Mouse (Mus musculus): Measurements from ENCODE around the gene Fosl1. TPM values are rescaled to one million over a fixed set of nuclear protein-coding genes. Genes with fewer than 3 reads are reported as not detected.
A peak's percentile ranks its signal among the peaks of the same experiment; 100 is the strongest.

Fosl1 gene
- polyA plus RNA-seq, 1 experiment, result 15.4 TPM

GRCm38 (mm10) chr19:5465037-5465436, 17.7 kb downstream of the Fosl1 start:
- Histone ChIP-seq H3K79me2 (ENCODE audit: control insufficient read depth, insufficient read depth) (peaks cover 16% of the 10 kb centered on the region), H3K4me3 (no peak overlapping the region), H3ac (ENCODE audit: control insufficient read depth, insufficient read length) (no peak overlapping the region), H3K27me3 (ENCODE audit: control insufficient read depth, insufficient read depth, insufficient read length) (no peaks in the 10 kb centered on the region), H3K36me3 (ENCODE audit: control insufficient read depth, insufficient read depth) (peaks cover 24% of the 10 kb centered on the region), H3K4me2 (ENCODE audit: low read depth) (no peak overlapping the region)
- TF ChIP-seq MAX (IDR thresholded peaks at IDR 0.05; ENCODE audit: low read depth), result no peak
- TF ChIP-seq TCF12 (IDR thresholded peaks at IDR 0.05; ENCODE audit: insufficient read depth, poor library complexity, severe bottlenecking), result no peak
- TF ChIP-seq USF1 (IDR thresholded peaks at IDR 0.05; ENCODE audit: low read depth), result no peak
- TF ChIP-seq CEBPB (IDR thresholded peaks at IDR 0.05; ENCODE audit: insufficient read depth, poor library complexity, severe bottlenecking), result no peak

GRCm38 (mm10) chr19:5466916-5467500, 19.7 kb downstream of the Fosl1 start:
- Histone ChIP-seq H3K4me2 (ENCODE audit: low read depth) (no peak overlapping the region), H3K27me3 (ENCODE audit: control insufficient read depth, insufficient read depth, insufficient read length) (no peaks in the 10 kb centered on the region), H3K79me2 (ENCODE audit: control insufficient read depth, insufficient read depth) (peaks cover under 1% of the 10 kb centered on the region), H3ac (ENCODE audit: control insufficient read depth, insufficient read length) (no peak overlapping the region), H3K36me3 (ENCODE audit: control insufficient read depth, insufficient read depth) (peaks cover 24% of the 10 kb centered on the region), H3K4me3 (no peak overlapping the region)
- TF ChIP-seq POLR2AphosphoS2 (IDR thresholded peaks at IDR 0.05; ENCODE audit: insufficient read length, low read depth) (no peak), TCF3 (IDR thresholded peaks at IDR 0.05; ENCODE audit: insufficient read length, low read depth) (no peak), SRF (IDR thresholded peaks at IDR 0.05; ENCODE audit: control insufficient read depth, insufficient read length, low read depth) (no peak), TCF12 (IDR thresholded peaks at IDR 0.05; ENCODE audit: insufficient read depth, poor library complexity, severe bottlenecking) (no peak), MYOD1 (IDR thresholded peaks at IDR 0.05; ENCODE audit: control insufficient read depth in 1 of 3, insufficient read length in 2 of 3, low read depth in 2 of 3) (no peak), MYOG (IDR thresholded peaks at IDR 0.05; ENCODE audit: control insufficient read depth in 1 of 3, insufficient read depth in 1 of 3, insufficient read length in 2 of 3, low read depth in 2 of 3) (no peak), USF1 (IDR thresholded peaks at IDR 0.05; ENCODE audit: low read depth) (no peak), MAX (IDR thresholded peaks at IDR 0.05; ENCODE audit: low read depth) (no peak), POLR2A (IDR thresholded peaks at IDR 0.05; ENCODE audit: insufficient read length, low read depth) (no peak), REST (IDR thresholded peaks at IDR 0.05; ENCODE audit: insufficient read depth, insufficient read length) (no peak), E2F4 (IDR thresholded peaks at IDR 0.05; ENCODE audit: insufficient read depth) (no peak), CEBPB (IDR thresholded peaks at IDR 0.05; ENCODE audit: insufficient read depth, poor library complexity, severe bottlenecking) (no peak)

- H3K27me3 ChIP-seq (ENCODE audit: control insufficient read depth, insufficient read depth, insufficient read length), result no peaks in the 10 kb centered on the region
- TF ChIP-seq POLR2A (IDR thresholded peaks at IDR 0.05; ENCODE audit: insufficient read length, low read depth) (peak; percentile 20), POLR2AphosphoS2 (IDR thresholded peaks at IDR 0.05; ENCODE audit: insufficient read length, low read depth) (peak; percentile 58), MYOG (IDR thresholded peaks at IDR 0.05; ENCODE audit: control insufficient read depth in 1 of 3, insufficient read depth in 1 of 3, insufficient read length in 2 of 3, low read depth in 2 of 3) (no peak), MYOD1 (IDR thresholded peaks at IDR 0.05; ENCODE audit: control insufficient read depth in 1 of 3, insufficient read length in 2 of 3, low read depth in 2 of 3) (peak in 1 of 3 experiments; percentile 4)
- no peak within 1 kb of the TSS for H3ac ChIP-seq (ENCODE audit: control insufficient read depth, insufficient read length)
- no peaks in the 10 kb centered on the region for H3K79me2 ChIP-seq (ENCODE audit: control insufficient read depth, insufficient read depth)
- no peak within 1 kb of the TSS for H3K4me2 ChIP-seq (ENCODE audit: low read depth)
- peaks cover 18% of the 10 kb centered on the region for H3K36me3 ChIP-seq (ENCODE audit: control insufficient read depth, insufficient read depth)
- no peak within 1 kb of the TSS for H3K4me3 ChIP-seq
These were observed 21.0 kb downstream of the Fosl1 start, which contains the start of gene Ctsw for GRCm38 (mm10) chr19:5468374-5468773. Gene Ctsw, minus strand, starts transcription at chr19:5468507.

- Histone ChIP-seq H3ac (ENCODE audit: control insufficient read depth, insufficient read length) (no peak overlapping the region), H3K36me3 (ENCODE audit: control insufficient read depth, insufficient read depth) (peaks cover 1% of the 10 kb centered on the region), H3K4me2 (ENCODE audit: low read depth) (no peak overlapping the region), H3K79me2 (ENCODE audit: control insufficient read depth, insufficient read depth) (peaks cover 19% of the 10 kb centered on the region), H3K27me3 (ENCODE audit: control insufficient read depth, insufficient read depth, insufficient read length) (no peaks in the 10 kb centered on the region), H3K4me3 (no peak overlapping the region)
- TF ChIP-seq POLR2AphosphoS2 (IDR thresholded peaks at IDR 0.05; ENCODE audit: insufficient read length, low read depth) (no peak), USF1 (IDR thresholded peaks at IDR 0.05; ENCODE audit: low read depth) (no peak), TCF3 (IDR thresholded peaks at IDR 0.05; ENCODE audit: insufficient read length, low read depth) (no peak), SRF (IDR thresholded peaks at IDR 0.05; ENCODE audit: control insufficient read depth, insufficient read length, low read depth) (no peak), CEBPB (IDR thresholded peaks at IDR 0.05; ENCODE audit: insufficient read depth, poor library complexity, severe bottlenecking) (no peak), TCF12 (IDR thresholded peaks at IDR 0.05; ENCODE audit: insufficient read depth, poor library complexity, severe bottlenecking) (no peak), REST (IDR thresholded peaks at IDR 0.05; ENCODE audit: insufficient read depth, insufficient read length) (no peak), MAX (IDR thresholded peaks at IDR 0.05; ENCODE audit: low read depth) (no peak), MYOG (IDR thresholded peaks at IDR 0.05; ENCODE audit: control insufficient read depth in 1 of 3, insufficient read depth in 1 of 3, insufficient read length in 2 of 3, low read depth in 2 of 3) (no peak), E2F4 (IDR thresholded peaks at IDR 0.05; ENCODE audit: insufficient read depth) (no peak), MYOD1 (IDR thresholded peaks at IDR 0.05; ENCODE audit: control insufficient read depth in 1 of 3, insufficient read length in 2 of 3, low read depth in 2 of 3) (no peak), POLR2A (IDR thresholded peaks at IDR 0.05; ENCODE audit: insufficient read length, low read depth) (no peak)
These were observed 24.5 kb downstream of the Fosl1 start for GRCm38 (mm10) chr19:5471846-5472245.

GRCm38 (mm10) chr19:5472857-5473256, 25.5 kb downstream of the Fosl1 start:
- TF ChIP-seq MYOD1 (IDR thresholded peaks at IDR 0.05; ENCODE audit: control insufficient read depth in 1 of 3, insufficient read length in 2 of 3, low read depth in 2 of 3), result no peak
- no peak for TF ChIP-seq CEBPB (IDR thresholded peaks at IDR 0.05; ENCODE audit: insufficient read depth, poor library complexity, severe bottlenecking)
- peak overlapping the region; percentile 62 for H3K4me3 ChIP-seq
- H3K4me2 ChIP-seq (ENCODE audit: low read depth), result peak overlapping the region; percentile 95

More at GRCm38 (mm10) chr19:5472857-5473256, 25.5 kb downstream of the Fosl1 start:
- H3ac ChIP-seq (ENCODE audit: control insufficient read depth, insufficient read length), result no peak overlapping the region
- no peaks in the 10 kb centered on the region for H3K27me3 ChIP-seq (ENCODE audit: control insufficient read depth, insufficient read depth, insufficient read length)
- no peaks in the 10 kb centered on the region for H3K36me3 ChIP-seq (ENCODE audit: control insufficient read depth, insufficient read depth)
- H3K79me2 ChIP-seq (ENCODE audit: control insufficient read depth, insufficient read depth), result peaks cover 19% of the 10 kb centered on the region

Data from myocyte (in vitro differentiated cells).